Mouse (Mus musculus) gastrocnemius, postnatal 36 days (tissue): ENCODE measurements around the gene Ptges2. TPM values are rescaled to one million over a fixed set of nuclear protein-coding genes. Genes with fewer than 3 reads are reported as not detected.

ENCODE experiments used
- DNase-seq, 2 experiments: peaks; one replicate each; pipeline ENCODE4 v3.0.0; 2022
- intact Hi-C: fragments of 180-260 bp; cut with DNase I; formaldehyde crosslinking; loops from one replicate; pipeline ENCODE4 v1.15.1; 2025
- total RNA-seq, 2 experiments: library from RNA; stranded (reverse); gene quantifications; 2 replicates each; pipeline ENCODE4 v1.2.3; 2021

Gene Ptges2
- total RNA-seq, 2 experiments from 2014 or later = 41.3 to 45.0 TPM

DNA sequence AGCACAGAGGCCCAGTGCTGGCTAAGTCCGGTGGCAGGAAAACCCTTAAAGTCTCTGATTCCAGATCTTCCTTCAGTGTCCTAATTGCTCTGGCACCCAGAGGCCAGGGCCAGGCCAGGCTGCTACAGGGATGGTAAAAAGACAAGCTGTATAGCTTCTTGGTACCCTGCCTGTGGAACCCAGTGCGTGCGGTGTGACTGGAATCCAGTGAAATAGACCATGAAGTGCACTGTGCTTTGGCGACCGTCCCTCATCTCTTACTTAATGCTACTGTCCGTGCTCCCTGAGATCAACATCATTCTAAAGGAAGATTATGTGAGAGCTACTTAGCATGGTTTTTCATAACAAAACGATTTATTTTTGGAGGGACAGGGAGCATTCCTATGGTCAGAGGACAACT lies 15.7 kb downstream of the Ptges2 start:
- intact Hi-C loops = no loop called here

GRCm38 (mm10) chr2:32412742-32413531 lies 17.2 kb downstream of the Ptges2 start:
- no peak for DNase-seq
- intact Hi-C loops = no loop called here

More for the DNA sequence above, 15.7 kb downstream of the Ptges2 start:
- no peak for DNase-seq

DNA sequence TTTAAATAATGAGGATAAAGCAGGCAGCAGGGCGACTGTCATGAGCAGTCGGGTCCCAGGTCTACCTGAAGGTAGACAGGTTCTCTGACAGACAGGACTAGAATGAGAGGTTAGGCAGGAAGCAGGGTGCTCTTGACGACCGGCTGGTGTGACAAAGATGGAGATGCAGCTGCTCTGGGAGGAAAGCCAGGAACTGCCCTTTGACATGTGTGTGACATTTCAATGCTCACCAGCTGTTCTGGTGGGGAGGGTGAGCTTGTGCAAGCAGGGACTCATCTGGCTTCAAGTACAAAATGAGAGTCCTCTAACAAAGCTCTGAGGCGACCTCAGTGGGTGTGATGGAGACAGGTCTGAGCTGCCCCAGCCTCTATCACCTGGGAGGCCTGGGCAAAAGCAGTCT lies 18.2 kb downstream of the Ptges2 start:
- intact Hi-C loops = no loop called here
- DNase-seq = no peak

- DNase-seq = peak in 1 of 2 experiments; percentile 28
Observed at GRCm38 (mm10) chr2:32415801-32416200, 20.1 kb downstream of the Ptges2 start.

DNA sequence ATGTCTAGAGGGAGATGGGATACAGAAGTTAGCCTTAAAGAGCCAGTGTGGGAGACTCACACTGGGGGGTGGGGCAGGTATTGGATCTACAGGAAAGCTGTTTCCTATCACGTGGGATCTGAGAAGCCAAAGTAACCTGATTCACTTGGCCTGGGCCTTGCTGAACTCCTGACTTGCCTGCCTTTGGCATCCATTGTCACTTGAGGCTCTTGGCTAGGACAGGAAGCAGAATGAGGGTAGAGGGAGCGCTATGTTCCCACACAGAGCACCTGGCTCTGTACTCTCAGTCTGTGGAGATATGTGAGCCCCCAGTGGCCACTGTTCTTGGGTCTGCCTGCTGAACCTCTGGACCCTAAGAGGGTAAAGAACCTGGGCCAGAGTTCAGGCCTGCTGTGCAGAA lies 20.9 kb downstream of the Ptges2 start:
- DNase-seq = peak in 1 of 2 experiments; percentile 18
- intact Hi-C loops = no loop called here

More at GRCm38 (mm10) chr2:32415801-32416200, 20.1 kb downstream of the Ptges2 start:
- intact Hi-C loops = no loop called here

DNA sequence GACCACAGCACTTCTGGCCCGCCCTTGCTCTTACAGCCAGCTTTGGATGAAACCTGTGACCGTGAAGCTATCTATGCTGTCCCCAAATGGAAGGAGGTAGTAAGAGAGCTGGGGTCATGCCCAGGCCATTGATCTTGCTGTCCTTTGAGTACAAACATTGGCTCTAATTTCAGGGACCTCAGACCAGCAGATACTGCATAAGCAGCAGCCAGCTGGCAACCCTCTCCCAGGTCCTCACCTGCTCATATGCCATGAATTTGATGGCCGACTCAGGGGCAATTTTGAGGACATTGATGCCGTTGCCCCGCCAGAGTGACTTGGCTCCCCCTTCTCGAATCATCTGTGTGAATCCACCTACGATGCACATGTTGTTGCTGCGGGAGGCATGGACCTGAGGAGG lies 21.8 kb downstream of the Ptges2 start:
- intact Hi-C loops = no loop called here

GRCm38 (mm10) chr2:32418430-32419151 lies 22.9 kb downstream of the Ptges2 start:
- DNase-seq = no peak
- intact Hi-C loops = no loop called here

More for the DNA sequence above, 21.8 kb downstream of the Ptges2 start:
- DNase-seq = peak in 1 of 2 experiments; percentile 46

- intact Hi-C loops = no loop called here
- DNase-seq = peak; percentile 78 to 82
Observed at GRCm38 (mm10) chr2:32419359-32419758, 23.7 kb downstream of the Ptges2 start.

GRCm38 (mm10) chr2:32420066-32420608 lies 24.4 kb downstream of the Ptges2 start:
- intact Hi-C loops = no loop called here
- DNase-seq = no peak

DNA sequence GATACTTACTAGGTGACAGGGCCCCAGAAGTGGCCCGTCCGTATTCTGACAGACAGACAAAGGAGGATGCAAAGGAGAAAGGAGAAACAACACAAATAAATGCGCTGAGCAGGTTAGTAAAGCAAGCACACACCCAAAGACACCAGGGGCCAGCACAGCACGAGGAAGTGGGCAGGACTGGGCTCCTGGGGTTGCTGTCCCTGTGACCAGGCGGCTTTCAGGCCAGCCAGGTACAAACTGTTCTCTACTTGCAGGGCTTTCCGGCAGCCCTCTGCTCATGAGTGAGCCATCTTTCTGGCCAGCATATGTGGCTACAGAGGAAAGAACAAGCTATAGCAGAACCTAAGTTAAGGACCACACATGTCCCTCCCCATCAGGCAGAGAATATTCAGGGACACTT lies 25.0 kb downstream of the Ptges2 start:
- intact Hi-C loops = no loop called here
- DNase-seq = no peak

DNA sequence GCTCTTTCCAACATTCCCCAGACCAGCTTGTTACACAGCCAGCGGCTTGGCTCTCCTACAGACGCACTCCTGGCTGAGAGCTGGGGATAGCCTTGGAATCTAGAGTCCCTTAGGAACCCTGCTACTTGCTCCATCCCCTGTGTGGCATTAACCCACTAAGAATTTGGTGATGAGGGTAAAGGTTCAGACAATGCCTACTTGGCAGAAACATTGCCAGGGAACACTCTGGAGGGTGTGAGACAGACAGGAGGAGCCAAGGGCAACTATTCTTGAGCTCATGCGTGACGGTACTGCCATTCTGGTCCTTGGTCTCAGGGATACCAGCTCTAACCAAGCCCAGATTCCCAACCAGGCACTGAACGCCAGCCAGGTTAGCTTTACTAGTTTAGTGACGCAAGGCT lies 26.2 kb downstream of the Ptges2 start:
- intact Hi-C loops = no loop called here
- peak in 1 of 2 experiments; percentile 40 for DNase-seq

- intact Hi-C loops = no loop called here
- peak in 1 of 2 experiments; percentile 57 for DNase-seq
Observed at GRCm38 (mm10) chr2:32423481-32424331, 28.0 kb downstream of the Ptges2 start.

DNA sequence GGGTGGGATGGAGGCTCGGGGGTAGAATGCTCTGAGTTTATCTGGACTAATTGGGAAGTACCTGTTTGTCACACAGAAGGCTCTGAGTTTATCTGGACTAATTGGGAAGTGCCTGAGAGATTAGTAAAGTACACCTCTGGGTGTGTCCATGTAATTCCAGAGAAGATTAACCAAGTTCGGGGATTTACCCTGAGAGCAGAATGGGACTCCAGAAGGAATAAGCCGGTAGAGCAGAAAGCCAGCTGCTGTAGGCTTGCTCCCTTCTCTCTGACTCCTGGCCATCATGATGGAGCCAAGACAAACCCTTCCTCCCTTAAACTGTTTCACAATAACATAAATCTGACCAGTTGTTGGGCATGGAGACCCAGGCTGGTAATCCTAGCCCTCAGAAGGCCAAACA lies 29.1 kb downstream of the Ptges2 start:
- no peak for DNase-seq
- intact Hi-C loops = no loop called here

- no peak for DNase-seq
- intact Hi-C loops = no loop called here
Observed at GRCm38 (mm10) chr2:32425568-32425967, 29.9 kb downstream of the Ptges2 start.

- intact Hi-C loops = no loop called here
- DNase-seq = no peak
Observed at GRCm38 (mm10) chr2:32426141-32426540, 30.4 kb downstream of the Ptges2 start.

DNA sequence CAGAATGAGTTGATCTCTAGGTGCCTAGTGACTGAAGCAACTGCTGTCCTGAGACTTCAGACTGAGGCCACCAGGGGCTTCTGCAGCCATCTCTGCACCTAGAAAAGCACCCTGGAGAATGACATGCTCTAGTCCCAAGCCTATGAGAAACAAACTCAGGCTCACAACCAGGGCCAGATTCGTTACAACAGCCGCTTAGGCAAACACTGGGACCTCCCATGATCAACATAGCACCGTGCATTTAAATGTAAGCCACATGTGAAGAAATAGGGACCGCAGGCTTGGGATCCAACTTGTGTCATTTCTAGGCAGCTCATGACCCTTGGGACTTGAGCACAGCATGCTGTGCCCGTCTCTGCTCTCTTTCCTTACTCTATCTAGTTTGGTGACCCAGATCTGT lies 32.0 kb downstream of the Ptges2 start:
- intact Hi-C loops = no loop called here
- DNase-seq = no peak

- intact Hi-C loops = no loop called here
- DNase-seq = no peak
Observed at GRCm38 (mm10) chr2:32428262-32428722, 32.6 kb downstream of the Ptges2 start.

DNA sequence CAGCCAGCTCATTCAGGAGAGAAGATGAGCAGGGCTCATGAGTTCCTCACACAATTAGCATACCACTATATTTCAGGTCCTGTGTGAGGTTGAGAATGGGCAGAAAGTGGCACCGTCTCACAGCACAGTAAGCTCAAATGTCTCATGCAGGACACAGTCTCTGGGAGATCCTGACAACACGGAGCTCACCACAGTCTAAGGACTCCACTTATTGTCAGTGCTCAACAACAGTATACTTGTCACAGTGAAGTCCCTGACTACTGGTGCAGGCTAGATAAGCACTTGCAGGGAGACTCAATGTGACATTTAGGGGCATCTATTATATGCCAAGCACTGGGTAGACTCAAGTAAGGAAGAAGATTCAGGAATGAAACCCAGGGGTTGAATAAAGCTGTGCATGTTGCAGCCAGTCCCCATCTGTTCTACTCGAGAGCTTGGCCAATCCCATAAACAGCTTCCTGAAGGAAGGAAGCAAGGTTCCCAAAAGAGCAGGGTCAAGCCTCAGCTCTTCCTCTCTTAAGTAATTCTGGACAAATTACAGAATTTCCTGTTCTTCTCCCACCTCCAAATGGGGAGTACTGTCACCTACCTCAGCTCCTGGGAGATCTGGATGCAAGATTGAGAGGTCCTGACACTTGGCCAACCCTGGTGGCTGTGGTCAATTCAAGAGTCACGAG lies 33.7 kb downstream of the Ptges2 start:
- intact Hi-C loops = no loop called here
- no peak for DNase-seq
